Mouse (Mus musculus) limb, embryonic 15.5 days (tissue): ENCODE measurements at regions not wholly inside any gene's neighbourhood (a gene's known extent, or its start where the extent isn't known, plus 50 kb on each side); places are given as distances from the start of the nearest gene placed in this dataset.

ENCODE experiments used
- ATAC-seq: fragments of 200-750 bp; cut with Nextera tagmentation; 2 replicates; pipeline ENCODE4 v1.8.0; 2017; ENCODE audit warnings: low read depth, moderate TSS enrichment; ENCODE audit not compliant: insufficient number of reproducible peaks, low FRiP score, low TSS enrichment
- H3K27ac ChIP-seq: fragments of 300-500 bp; sonication (generic); 2 replicates; pipeline ENCODE4 v1.5.1; 2015; ENCODE audit warnings: moderate library complexity, mild to moderate bottlenecking, inconsistent platforms
- H3K27me3 ChIP-seq: fragments of 300-500 bp; sonication (generic); 2 replicates; pipeline ENCODE4 v1.6.1; 2015; ENCODE audit warnings: inconsistent platforms
- H3K36me3 ChIP-seq: fragments of 300-500 bp; sonication (generic); 2 replicates; pipeline ENCODE4 v1.6.1; 2015; ENCODE audit warnings: inconsistent platforms
- H3K4me1 ChIP-seq: fragments of 300-500 bp; sonication (generic); 2 replicates; pipeline ENCODE4 v1.6.1; 2015; ENCODE audit warnings: inconsistent platforms
- H3K4me2 ChIP-seq: fragments of 300-500 bp; sonication (generic); 2 replicates; pipeline ENCODE4 v1.6.1; 2015; ENCODE audit warnings: mild to moderate bottlenecking, inconsistent platforms
- H3K4me3 ChIP-seq: fragments of 300-500 bp; sonication (generic); 2 replicates; pipeline ENCODE4 v1.5.1; 2015; ENCODE audit warnings: mild to moderate bottlenecking, inconsistent platforms
- H3K9ac ChIP-seq: fragments of 300-500 bp; sonication (generic); 2 replicates; pipeline ENCODE4 v1.6.1; 2015; ENCODE audit warnings: inconsistent platforms
- H3K9me3 ChIP-seq: fragments of 300-500 bp; sonication (generic); 2 replicates; pipeline ENCODE4 v1.6.1; 2016; ENCODE audit warnings: inconsistent platforms
- WGBS: fragments of 180-500 bp; shearing (Covaris S2); methylation state at CpG from one replicate; pipeline ENCODE4 v1.1.7; 2015; 5-methylcytosine and 5-hydroxymethylcytosine counted together

GRCm38 (mm10) chr17:85818098-85818855 is 130.2 kb upstream of the Six2 start:
- Histone ChIP-seq H3K9ac (no peak overlapping the region), H3K9me3 (no peaks in the 10 kb centered on the region), H3K27me3 (no peaks in the 10 kb centered on the region), H3K4me1 (peaks cover 20% of the 10 kb centered on the region), H3K4me3 (no peak overlapping the region), H3K4me2 (0 out of 2 replicates have a peak overlapping the region, but pooled peaks have one; percentile 7), H3K27ac (no peak overlapping the region), H3K36me3 (no peaks in the 10 kb centered on the region)
- 40% methylated on average over 17 of the region's 17 CpGs for WGBS
- no peak for ATAC-seq

- WGBS, result 91% methylated on average over 8 of the region's 8 CpGs
- H3K4me1 ChIP-seq, result peaks cover 10% of the 10 kb centered on the region
- no peak overlapping the region for H3K9ac ChIP-seq
- H3K27me3 ChIP-seq, result no peaks in the 10 kb centered on the region
- no peak overlapping the region for H3K4me2 ChIP-seq
- no peak for ATAC-seq
- no peak overlapping the region for H3K4me3 ChIP-seq
- no peaks in the 10 kb centered on the region for H3K9me3 ChIP-seq
- H3K27ac ChIP-seq, result no peak overlapping the region
- H3K36me3 ChIP-seq, result no peaks in the 10 kb centered on the region
Measured at GRCm38 (mm10) chr17:85816521-85816920, 128.4 kb upstream of the Six2 start.

GRCm38 (mm10) chr17:85816056-85816455 is 128.0 kb upstream of the Six2 start:
- Histone ChIP-seq H3K4me3 (no peak overlapping the region), H3K27ac (no peak overlapping the region), H3K4me2 (no peak overlapping the region), H3K9me3 (no peaks in the 10 kb centered on the region), H3K9ac (no peak overlapping the region), H3K4me1 (peaks cover 10% of the 10 kb centered on the region), H3K27me3 (no peaks in the 10 kb centered on the region), H3K36me3 (no peaks in the 10 kb centered on the region)
- WGBS, result 91% methylated on average over 8 of the region's 8 CpGs
- ATAC-seq, result no peak

- Histone ChIP-seq H3K4me3 (no peak overlapping the region), H3K36me3 (no peaks in the 10 kb centered on the region), H3K9me3 (no peaks in the 10 kb centered on the region), H3K4me1 (0 out of 2 replicates have a peak, but pooled peaks cover 3% of the 10 kb centered on the region), H3K9ac (no peak overlapping the region), H3K27me3 (0 out of 2 replicates have a peak, but pooled peaks cover 4% of the 10 kb centered on the region), H3K4me2 (no peak overlapping the region), H3K27ac (no peak overlapping the region)
- ATAC-seq, result no peak
- 71% methylated on average over 5 of the region's 5 CpGs for WGBS
Measured at GRCm38 (mm10) chr17:85808580-85808979, 120.5 kb upstream of the Six2 start.

GRCm38 (mm10) chr17:85805726-85806359 is 117.8 kb upstream of the Six2 start:
- Histone ChIP-seq H3K4me1 (peaks cover 6% of the 10 kb centered on the region), H3K36me3 (no peaks in the 10 kb centered on the region), H3K9ac (no peak overlapping the region), H3K27ac (no peak overlapping the region), H3K4me3 (no peak overlapping the region), H3K9me3 (no peaks in the 10 kb centered on the region), H3K4me2 (no peak overlapping the region), H3K27me3 (peaks cover 11% of the 10 kb centered on the region)
- ATAC-seq, result no peak
- 71% methylated on average over 13 of the region's 13 CpGs for WGBS

GRCm38 (mm10) chr17:85804631-85805030 is 116.6 kb upstream of the Six2 start:
- no peak for ATAC-seq
- Histone ChIP-seq H3K36me3 (no peaks in the 10 kb centered on the region), H3K9me3 (no peaks in the 10 kb centered on the region), H3K4me2 (no peak overlapping the region), H3K27me3 (peaks cover 23% of the 10 kb centered on the region), H3K4me3 (no peak overlapping the region), H3K4me1 (peaks cover 18% of the 10 kb centered on the region), H3K27ac (no peak overlapping the region), H3K9ac (no peak overlapping the region)
- 66% methylated on average over 4 of the region's 4 CpGs for WGBS

- ATAC-seq, result no peak
- Histone ChIP-seq H3K9me3 (no peaks in the 10 kb centered on the region), H3K9ac (no peak overlapping the region), H3K36me3 (no peaks in the 10 kb centered on the region), H3K27me3 (peaks cover 29% of the 10 kb centered on the region), H3K27ac (no peak overlapping the region), H3K4me1 (peaks cover 24% of the 10 kb centered on the region), H3K4me3 (no peak overlapping the region), H3K4me2 (no peak overlapping the region)
- 72% methylated on average over 8 of the region's 8 CpGs for WGBS
Measured at GRCm38 (mm10) chr17:85801734-85802133, 113.7 kb upstream of the Six2 start.

GRCm38 (mm10) chr17:85801079-85801605 is 113.1 kb upstream of the Six2 start:
- no peak overlapping the region for H3K9ac ChIP-seq

GRCm38 (mm10) chr17:85800357-85801078 is 112.4 kb upstream of the Six2 start:
- peaks cover 29% of the 10 kb centered on the region for H3K27me3 ChIP-seq
- H3K36me3 ChIP-seq, result no peaks in the 10 kb centered on the region
- H3K9ac ChIP-seq, result peak overlapping the region; percentile 31
- peak overlapping the region; percentile 88 for H3K4me2 ChIP-seq
- WGBS, result 10% methylated on average over 41 of the region's 44 CpGs
- peaks cover 24% of the 10 kb centered on the region for H3K4me1 ChIP-seq
- no peaks in the 10 kb centered on the region for H3K9me3 ChIP-seq
- peak overlapping the region; percentile 44 for H3K4me3 ChIP-seq
- peak; percentile 65; the same call in 1 of the 2 replicates for ATAC-seq
- H3K27ac ChIP-seq, result peak overlapping the region; percentile 64

More at GRCm38 (mm10) chr17:85801079-85801605, 113.1 kb upstream of the Six2 start:
- peaks cover 29% of the 10 kb centered on the region for H3K27me3 ChIP-seq
- 50% methylated on average over 14 of the region's 14 CpGs for WGBS
- H3K4me3 ChIP-seq, result peak overlapping the region; percentile 44; the same call in 1 of the 2 replicates
- H3K27ac ChIP-seq, result no peak overlapping the region
- ATAC-seq, result no peak
- H3K36me3 ChIP-seq, result no peaks in the 10 kb centered on the region
- peak overlapping the region; percentile 88 for H3K4me2 ChIP-seq
- peaks cover 24% of the 10 kb centered on the region for H3K4me1 ChIP-seq
- H3K9me3 ChIP-seq, result no peaks in the 10 kb centered on the region

- Histone ChIP-seq H3K4me1 (peaks cover 24% of the 10 kb centered on the region), H3K36me3 (no peaks in the 10 kb centered on the region), H3K4me3 (peak overlapping the region; percentile 44), H3K9ac (peak overlapping the region; percentile 31), H3K27ac (peak overlapping the region; percentile 64; the same call in 1 of the 2 replicates), H3K9me3 (no peaks in the 10 kb centered on the region), H3K27me3 (peaks cover 29% of the 10 kb centered on the region), H3K4me2 (peak overlapping the region; percentile 88)
- 0 out of 2 replicates have a peak, but pooled peaks have one; percentile 33 for ATAC-seq
- under 1% methylated on average over 31 of the region's 34 CpGs for WGBS
Measured at GRCm38 (mm10) chr17:85799865-85800356, 111.8 kb upstream of the Six2 start.

GRCm38 (mm10) chr17:85799081-85799864 is 111.2 kb upstream of the Six2 start:
- H3K9me3 ChIP-seq, result no peaks in the 10 kb centered on the region
- 0 out of 2 replicates have a peak overlapping the region, but pooled peaks have one; percentile 31 for H3K9ac ChIP-seq
- ATAC-seq, result no peak
- peak overlapping the region; percentile 44 for H3K4me3 ChIP-seq
- peaks cover 24% of the 10 kb centered on the region for H3K4me1 ChIP-seq
- H3K27me3 ChIP-seq, result peaks cover 29% of the 10 kb centered on the region
- no peak overlapping the region for H3K27ac ChIP-seq
- H3K4me2 ChIP-seq, result peak overlapping the region; percentile 88
- no peaks in the 10 kb centered on the region for H3K36me3 ChIP-seq
- 5% methylated on average over 22 of the region's 22 CpGs for WGBS
